Mouse (Mus musculus): ENCODE data around the gene 1700003E16Rik. TPM values are rescaled to one million over a fixed set of nuclear protein-coding genes. Genes with fewer than 3 reads are reported as not detected.

The 1700003E16Rik gene
- polyA plus RNA-seq, 1 experiment: not detected

GRCm38 (mm10) chr6:83161442-83161841 is 5.2 kb downstream of the 1700003E16Rik start:
- peaks cover 3% of the 10 kb centered on the region; the same call in 1 of the 2 replicates for H3K4me1 ChIP-seq (ENCODE audit: control insufficient read depth, insufficient read depth, insufficient read length, low read length)
- peak overlapping the region; percentile 61; the same call in 1 of the 2 replicates for H3K4me3 ChIP-seq (ENCODE audit: insufficient read depth, low read depth, low read length)
- no peak overlapping the region for H3K27ac ChIP-seq (replicated peaks; ENCODE audit: low read depth, low read length)

GRCm38 (mm10) chr6:83161921-83162641 is 5.9 kb downstream of the 1700003E16Rik start:
- Histone ChIP-seq H3K4me3 (ENCODE audit: insufficient read depth, low read depth, low read length) (peak overlapping the region; percentile 61), H3K27ac (replicated peaks; ENCODE audit: low read depth, low read length) (no peak overlapping the region), H3K4me1 (ENCODE audit: control insufficient read depth, insufficient read depth, insufficient read length, low read length) (peaks cover 3% of the 10 kb centered on the region; the same call in 1 of the 2 replicates)

GRCm38 (mm10) chr6:83162701-83163100 is 6.5 kb downstream of the 1700003E16Rik start:
- H3K4me3 ChIP-seq (ENCODE audit: insufficient read depth, low read depth, low read length): peak overlapping the region; percentile 61
- H3K4me1 ChIP-seq (ENCODE audit: control insufficient read depth, insufficient read depth, insufficient read length, low read length): peaks cover 3% of the 10 kb centered on the region; the same call in 1 of the 2 replicates
- H3K27ac ChIP-seq (replicated peaks; ENCODE audit: low read depth, low read length): no peak overlapping the region

DNA sequence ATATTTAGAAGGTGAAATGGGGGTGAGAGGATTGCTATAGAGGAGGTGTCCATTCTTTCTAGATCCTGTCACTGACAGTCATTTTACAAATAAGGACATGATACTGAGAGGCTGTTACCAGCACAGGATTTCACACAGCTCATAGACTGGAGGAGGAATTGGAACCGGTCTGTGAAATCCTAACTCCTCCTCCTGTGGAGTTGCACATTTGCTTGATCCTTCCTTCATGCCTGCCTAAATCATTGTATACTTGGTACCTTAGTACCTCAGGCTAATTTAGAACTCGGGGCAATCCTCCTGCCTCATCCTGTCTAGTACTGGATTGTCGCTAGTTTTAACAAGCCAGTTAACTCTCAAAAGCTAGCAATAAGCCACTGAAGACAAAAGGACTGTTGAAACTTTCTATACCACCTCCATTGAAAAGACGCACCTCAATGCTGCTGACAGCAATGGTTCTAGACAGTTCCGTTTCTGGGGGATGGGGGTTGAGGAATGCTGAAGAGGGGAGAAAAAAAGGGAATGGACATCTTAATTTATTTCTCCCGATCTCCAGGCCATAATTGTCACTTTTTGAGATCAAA is 8.9 kb downstream of the 1700003E16Rik start:
- peaks cover 11% of the 10 kb centered on the region for H3K4me1 ChIP-seq (ENCODE audit: control insufficient read depth, insufficient read depth, insufficient read length, low read length)
- peak overlapping the region; percentile 59 for H3K4me3 ChIP-seq (ENCODE audit: insufficient read depth, low read depth, low read length)
- peak overlapping the region; percentile 66; the same call in 1 of the 2 replicates for H3K27ac ChIP-seq (replicated peaks; ENCODE audit: low read depth, low read length)

DNA sequence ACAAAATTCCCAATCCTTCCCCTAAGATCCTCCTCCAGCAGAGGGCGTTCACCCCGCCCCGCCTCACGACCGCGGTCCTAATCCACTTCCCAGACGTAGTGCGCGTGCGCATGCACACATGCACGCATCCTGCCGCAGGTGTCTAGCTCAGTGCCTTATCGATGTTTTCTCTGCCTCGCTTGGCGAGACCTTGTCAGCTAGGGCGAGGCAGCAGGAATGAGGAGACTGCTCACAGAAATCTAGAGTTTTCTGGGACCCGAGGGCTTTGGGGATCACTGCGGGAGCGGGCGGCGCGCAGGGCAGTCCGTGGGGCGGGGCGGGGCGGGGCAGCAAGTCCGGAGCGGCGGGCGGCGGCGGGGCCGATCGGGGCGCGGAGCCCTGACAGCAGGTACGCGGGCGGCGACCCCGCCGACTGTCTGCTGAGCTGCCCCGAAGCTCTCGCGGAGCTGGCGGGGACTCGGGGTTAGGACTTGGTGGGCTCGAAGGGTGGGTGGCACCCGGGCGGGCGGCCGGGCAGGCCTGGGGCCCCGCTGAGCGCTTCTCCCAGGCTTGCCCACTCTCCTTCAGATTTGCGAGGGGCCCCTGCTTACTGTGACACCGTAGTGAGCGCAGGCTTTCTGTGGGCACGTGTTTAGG is 9.5 kb downstream of the 1700003E16Rik start, which contains the start of gene Dctn1:
TSS of gene Dctn1 (plus strand) at position 314 of the 636 bp plus-strand sequence.
- H3K27ac ChIP-seq (replicated peaks; ENCODE audit: low read depth, low read length): peak within 1 kb of the TSS; percentile 91
- peaks cover 11% of the 10 kb centered on the region for H3K4me1 ChIP-seq (ENCODE audit: control insufficient read depth, insufficient read depth, insufficient read length, low read length)
- peak within 1 kb of the TSS; percentile 80 for H3K4me3 ChIP-seq (ENCODE audit: insufficient read depth, low read depth, low read length)

GRCm38 (mm10) chr6:83166243-83166630 is 10.0 kb downstream of the 1700003E16Rik start:
- Histone ChIP-seq H3K4me1 (ENCODE audit: control insufficient read depth, insufficient read depth, insufficient read length, low read length) (peaks cover 15% of the 10 kb centered on the region), H3K27ac (replicated peaks; ENCODE audit: low read depth, low read length) (peak overlapping the region; percentile 59), H3K4me3 (ENCODE audit: insufficient read depth, low read depth, low read length) (peak overlapping the region; percentile 80)

GRCm38 (mm10) chr6:83169872-83170271 is 13.7 kb downstream of the 1700003E16Rik start:
- H3K4me3 ChIP-seq (ENCODE audit: insufficient read depth, low read depth, low read length): no peak overlapping the region
- peak overlapping the region; percentile 76 for H3K27ac ChIP-seq (replicated peaks; ENCODE audit: low read depth, low read length)
- peaks cover 23% of the 10 kb centered on the region for H3K4me1 ChIP-seq (ENCODE audit: control insufficient read depth, insufficient read depth, insufficient read length, low read length)

GRCm38 (mm10) chr6:83171063-83171462 is 14.9 kb downstream of the 1700003E16Rik start:
- Histone ChIP-seq H3K4me1 (ENCODE audit: control insufficient read depth, insufficient read depth, insufficient read length, low read length) (peaks cover 23% of the 10 kb centered on the region), H3K4me3 (ENCODE audit: insufficient read depth, low read depth, low read length) (no peak overlapping the region), H3K27ac (replicated peaks; ENCODE audit: low read depth, low read length) (peak overlapping the region; percentile 69)

GRCm38 (mm10) chr6:83172240-83172920 is 16.2 kb downstream of the 1700003E16Rik start:
- Histone ChIP-seq H3K27ac (replicated peaks; ENCODE audit: low read depth, low read length) (no peak overlapping the region), H3K4me1 (ENCODE audit: control insufficient read depth, insufficient read depth, insufficient read length, low read length) (peaks cover 23% of the 10 kb centered on the region), H3K4me3 (ENCODE audit: insufficient read depth, low read depth, low read length) (no peak overlapping the region)

DNA sequence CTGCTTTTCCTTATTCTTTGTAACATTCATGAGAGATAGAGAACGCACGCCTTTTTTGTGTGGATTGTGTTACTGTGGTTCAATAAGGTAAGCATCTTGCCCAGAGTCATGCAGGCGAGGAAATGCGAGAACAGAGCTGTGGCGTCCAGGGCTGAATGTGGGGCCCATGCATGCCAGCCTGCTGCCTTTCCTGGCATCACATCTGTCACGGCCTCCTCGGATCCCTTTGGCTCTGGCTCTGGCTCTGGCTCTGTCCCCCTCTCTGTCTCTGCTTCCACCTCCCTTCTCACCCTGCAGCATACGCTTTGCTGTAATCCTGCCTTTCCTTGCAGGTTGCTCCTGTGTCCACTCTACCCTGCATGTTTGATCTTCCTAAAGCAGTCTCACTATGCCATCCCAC is 19.8 kb downstream of the 1700003E16Rik start:
- no peak overlapping the region for H3K27ac ChIP-seq (replicated peaks; ENCODE audit: low read depth, low read length)
- H3K4me3 ChIP-seq (ENCODE audit: insufficient read depth, low read depth, low read length): no peak overlapping the region

GRCm38 (mm10) chr6:83179390-83180117 is 23.4 kb downstream of the 1700003E16Rik start:
- Histone ChIP-seq H3K27ac (replicated peaks; ENCODE audit: low read depth, low read length) (no peak overlapping the region), H3K4me3 (ENCODE audit: insufficient read depth, low read depth, low read length) (no peak overlapping the region)

More for the DNA sequence above, 19.8 kb downstream of the 1700003E16Rik start:
- peaks cover 12% of the 10 kb centered on the region for H3K4me1 ChIP-seq (ENCODE audit: control insufficient read depth, insufficient read depth, insufficient read length, low read length)

DNA sequence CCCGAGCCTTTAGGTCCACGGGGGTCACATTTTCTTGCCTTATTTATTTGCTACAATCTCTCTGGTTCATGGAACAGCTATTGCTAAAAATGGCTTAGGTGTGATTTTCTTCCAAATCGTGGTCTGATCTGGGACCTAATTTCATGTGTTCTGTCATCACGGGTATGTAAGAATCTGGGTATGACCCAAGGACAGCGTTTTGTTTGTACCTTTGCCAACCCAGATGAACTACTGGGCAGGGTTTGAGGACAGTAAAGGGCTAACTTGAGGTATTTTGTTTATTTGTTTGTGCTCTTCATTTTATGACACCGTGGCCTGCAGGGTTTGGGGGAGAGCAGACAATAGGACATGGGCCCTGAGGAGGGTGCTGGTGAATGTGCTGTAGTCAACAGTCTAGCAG is 24.4 kb downstream of the 1700003E16Rik start:
- no peak overlapping the region for H3K27ac ChIP-seq (replicated peaks; ENCODE audit: low read depth, low read length)
- H3K4me1 ChIP-seq (ENCODE audit: control insufficient read depth, insufficient read depth, insufficient read length, low read length): no peaks in the 10 kb centered on the region; the same call in 1 of the 2 replicates
- no peak overlapping the region for H3K4me3 ChIP-seq (ENCODE audit: insufficient read depth, low read depth, low read length)

More at GRCm38 (mm10) chr6:83179390-83180117, 23.4 kb downstream of the 1700003E16Rik start:
- H3K4me1 ChIP-seq (ENCODE audit: control insufficient read depth, insufficient read depth, insufficient read length, low read length): no peaks in the 10 kb centered on the region; the same call in 1 of the 2 replicates

- H3K4me3 ChIP-seq (ENCODE audit: insufficient read depth, low read depth, low read length): no peak overlapping the region
- no peak overlapping the region for H3K27ac ChIP-seq (replicated peaks; ENCODE audit: low read depth, low read length)
- no peaks in the 10 kb centered on the region for H3K4me1 ChIP-seq (ENCODE audit: control insufficient read depth, insufficient read depth, insufficient read length, low read length)
Measured at GRCm38 (mm10) chr6:83184858-83185435, 28.7 kb downstream of the 1700003E16Rik start.
